Mouse (Mus musculus) kidney, postnatal 36 days (tissue): ENCODE results near the gene Defb11.
A peak's percentile ranks its signal among the peaks of the same experiment; 100 is the strongest.
"Not testable (repeated sequence)": the region's sequence is repeated elsewhere in the genome, so short reads cannot be mapped to it uniquely, and the experiment has no call there.

Experiments
- DNase-seq, 2 experiments: peaks; one replicate each; pipeline ENCODE4 v3.0.0; 2021 to 2022; ENCODE audit warnings: mixed read lengths in 2 of 2

The Defb11 gene

GRCm38 (mm10) chr8:21906290-21906689 is at the start of gene Defb11:
TSS of gene Defb11 (minus strand) at chr8:21906412.
- peak; percentile 22 to 44 for DNase-seq

GRCm38 (mm10) chr8:21955321-21955720 is 49.1 kb upstream of the Defb11 start:
- peak; percentile 25 to 75 for DNase-seq

GRCm38 (mm10) chr8:21947311-21948017 is 41.3 kb upstream of the Defb11 start:
- DNase-seq: peak; percentile 3 to 9

GRCm38 (mm10) chr8:21946462-21946861 is 40.2 kb upstream of the Defb11 start, which contains the start of gene Defb13:
TSS of gene Defb13 (plus strand) at chr8:21946762.
- no peak for DNase-seq

- not testable (repeated sequence) for DNase-seq
Observed at GRCm38 (mm10) chr8:21938052-21938451, 31.8 kb upstream of the Defb11 start, which contains the start of gene Defb35. TSS of gene Defb35 (plus strand) at chr8:21938352.

GRCm38 (mm10) chr8:21932610-21933009 is 26.4 kb upstream of the Defb11 start, which contains the start of gene Defb15:
TSS of gene Defb15 (minus strand) at chr8:21932710.
- DNase-seq: no peak

GRCm38 (mm10) chr8:21930754-21931153 is 24.5 kb upstream of the Defb11 start:
- not testable (repeated sequence) for DNase-seq

- DNase-seq: no peak
Observed at GRCm38 (mm10) chr8:21915625-21916024, 9.4 kb upstream of the Defb11 start.

GRCm38 (mm10) chr8:21912554-21912953 is 6.3 kb upstream of the Defb11 start:
- no peak for DNase-seq

GRCm38 (mm10) chr8:21911931-21912330 is 5.7 kb upstream of the Defb11 start:
- DNase-seq: no peak

- DNase-seq: peak; percentile 1 to 4
Observed at GRCm38 (mm10) chr8:21885321-21885720, 20.9 kb downstream of the Defb11 start, which contains the start of gene Defb9. TSS of gene Defb9 (minus strand) at chr8:21885421.

- not testable (repeated sequence) for DNase-seq
Observed at GRCm38 (mm10) chr8:21858586-21858985, 47.6 kb downstream of the Defb11 start, which contains the start of gene Defb10. TSS of gene Defb10 (plus strand) at chr8:21858901.
